Mouse (Mus musculus): ENCODE measurements around the gene Mta1.

- no peak for TF ChIP-seq CTCF (IDR thresholded peaks at IDR 0.05; ENCODE audit: borderline replicate concordance, control insufficient read depth, extremely low read depth, insufficient read depth, low read length, poor library complexity)
- no peak for TF ChIP-seq POLR2A (IDR thresholded peaks at IDR 0.05; ENCODE audit: control insufficient read depth, extremely low read depth, insufficient read depth, low read length, poor library complexity)
Observed at GRCm38 (mm10) chr12:113137260-113138213, 39.5 kb downstream of the Mta1 start.
